In the genomic region with DNA sequence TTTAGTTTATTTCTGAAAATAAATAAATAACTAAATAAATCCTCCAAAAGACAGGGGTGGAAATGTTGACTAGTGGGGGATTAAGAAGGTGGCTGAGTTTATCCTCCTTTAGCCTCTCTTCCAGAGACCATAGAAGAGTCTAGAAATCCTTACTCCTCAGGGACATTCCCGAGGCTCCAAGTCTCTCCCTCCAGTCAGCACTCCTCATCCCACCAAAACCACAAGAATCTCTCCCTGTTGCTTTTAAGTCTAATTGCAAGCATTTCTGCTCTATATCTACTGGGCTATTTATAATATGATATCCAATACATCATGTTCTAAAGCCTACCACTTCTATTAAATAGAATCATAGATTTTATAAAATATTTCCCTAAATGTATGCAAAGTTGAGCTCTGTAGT, we compare ENCODE assay signal across 7 mouse cellular contexts.
"Had no signal": no experiment of that assay in that cellular context is flagged by ENCODE, and none has a peak within 500 bp of the region (broad histone marks: within the 10 kb centered on the region; RNA-seq: fewer than 3 reads in every experiment).

No protein-coding gene starts in this region.

- H3K4me1 ChIP-seq: liver, embryonic 12.5 days had no signal

- H3K27me3 ChIP-seq: liver, embryonic 12.5 days had no signal

- H3K27ac ChIP-seq: layer of hippocampus, adult 2 months; liver, embryonic 12.5 days; midbrain, embryonic 10.5 days; neural tube, embryonic 12.5 days had no signal

- H3K9ac ChIP-seq: liver, embryonic 12.5 days; neural tube, embryonic 12.5 days had no signal

- H3K4me2 ChIP-seq: liver, embryonic 12.5 days; neural tube, embryonic 12.5 days had no signal

- DNase-seq: kidney, adult 8-10 months; left cerebral cortex, postnatal 4 days; thymus, postnatal 36 days had no signal

- H3K4me3 ChIP-seq: layer of hippocampus, adult 2 months; liver, embryonic 12.5 days; midbrain, embryonic 10.5 days; neural tube, embryonic 12.5 days had no signal

- H3K36me3 ChIP-seq: liver, embryonic 12.5 days; midbrain, embryonic 10.5 days; neural tube, embryonic 12.5 days had no signal

- H3K9me3 ChIP-seq: liver, embryonic 12.5 days; midbrain, embryonic 10.5 days; neural tube, embryonic 12.5 days had no signal

- ATAC-seq: liver, embryonic 12.5 days had no signal
